Mouse (Mus musculus) cerebellum, adult 2 months (tissue): ENCODE measurements at regions not wholly inside any gene's neighbourhood (a gene's known extent, or its start where the extent isn't known, plus 50 kb on each side); places are given as distances from the start of the nearest gene placed in this dataset.

Experiments used
- CTCF ChIP-seq: fragments of 200-500 bp; IDR thresholded peaks from 2 replicates; pipeline ENCODE4 v1.5.1; 2011; ENCODE audit warnings: low read depth, mild to moderate bottlenecking, control low read depth, low read length, moderate library complexity, borderline replicate concordance; ENCODE audit not compliant: insufficient read depth
- POLR2A ChIP-seq: fragments of 200-500 bp; IDR thresholded peaks from 2 replicates; pipeline ENCODE4 v1.6.1; 2011; ENCODE audit warnings: low read length, control low read depth, borderline replicate concordance; ENCODE audit not compliant: insufficient read depth

DNA sequence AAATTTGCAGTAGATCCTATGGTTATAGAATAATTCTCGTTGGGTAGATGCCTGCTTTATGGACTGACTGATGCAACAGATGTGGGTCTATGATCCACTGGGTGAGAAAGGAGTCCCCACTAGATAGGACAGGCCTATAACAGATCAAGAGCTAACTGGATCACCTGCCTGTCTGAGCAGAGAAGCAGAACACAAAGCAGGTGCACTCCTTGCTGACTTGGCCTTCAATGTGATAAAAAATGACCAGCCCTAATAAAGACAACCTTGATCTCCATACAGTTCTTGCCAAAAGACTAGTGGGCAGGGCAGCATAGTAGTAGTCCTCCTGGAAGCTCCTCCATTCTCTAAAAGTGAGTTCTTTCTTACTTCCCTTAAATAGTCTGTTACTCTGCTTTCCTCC is 109.6 kb upstream of the Abcb5 start:
- no peak for TF ChIP-seq POLR2A
- TF ChIP-seq CTCF: no peak
